Mouse (Mus musculus): ENCODE data around the gene Wdhd1. TPM values are rescaled to one million over a fixed set of nuclear protein-coding genes. Genes with fewer than 3 reads are reported as not detected.

The Wdhd1 gene
- polyA plus RNA-seq, 1 experiment from 2014 or later, result 17.7 TPM

- Histone ChIP-seq H3K4me1 (peaks cover 26% of the 10 kb centered on the region), H3K4me2 (replicated peaks) (peak overlapping the region; percentile 58), H3K4me3 (peak overlapping the region; percentile 99), H3K9ac (replicated peaks) (peak overlapping the region; percentile 99), H3K27me3 (no peaks in the 10 kb centered on the region), H3K27ac (replicated peaks) (peak overlapping the region; percentile 98), H3K9me3 (no peaks in the 10 kb centered on the region), H3K36me3 (no peaks in the 10 kb centered on the region)
- under 1% methylated on average over 33 of the region's 38 CpGs for WGBS
- ATAC-seq (replicated peaks), result peak; percentile 79
Observed at GRCm38 (mm10) chr14:47298408-47298792, 21.7 kb upstream of the Wdhd1 start.

DNA sequence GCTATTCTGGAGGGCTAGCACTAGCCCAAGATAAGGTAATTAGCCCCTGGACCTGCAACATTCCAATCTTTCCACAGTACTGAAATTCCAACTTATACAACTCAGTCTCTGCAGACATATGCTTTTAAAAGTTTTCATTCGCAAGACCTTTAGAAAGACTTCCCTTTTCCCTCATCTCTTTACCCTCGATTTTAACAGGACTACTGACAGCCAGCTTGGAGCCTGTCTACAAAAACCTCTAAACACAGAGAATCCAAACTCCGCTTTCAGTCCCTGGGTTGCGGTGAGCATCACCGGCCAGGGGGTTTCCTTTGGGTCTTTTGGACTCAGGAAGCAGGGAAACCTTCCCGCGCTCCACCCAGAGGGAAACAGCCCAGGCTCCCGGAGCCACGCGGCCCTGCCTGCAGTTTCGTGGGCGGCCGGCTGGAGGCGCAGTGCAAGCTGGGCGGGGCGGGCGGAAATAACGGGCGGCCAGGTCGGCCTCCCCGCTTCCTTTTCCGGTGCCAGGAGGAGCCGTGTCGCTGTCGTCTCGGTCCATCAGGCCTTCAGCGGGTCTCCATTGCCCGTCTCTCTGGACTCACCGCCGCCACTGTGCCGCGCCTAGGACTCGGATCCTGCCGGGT is 21.2 kb upstream of the Wdhd1 start, which contains the start of gene Mapk1ip1l:
Gene Mapk1ip1l (plus strand): TSS at position 482 of the 623 bp plus-strand sequence.
- WGBS, result under 1% methylated on average over 34 of the region's 34 CpGs
- H3K27ac ChIP-seq (replicated peaks), result peak within 1 kb of the TSS; percentile 98
- H3K4me1 ChIP-seq, result peaks cover 26% of the 10 kb centered on the region

DNA sequence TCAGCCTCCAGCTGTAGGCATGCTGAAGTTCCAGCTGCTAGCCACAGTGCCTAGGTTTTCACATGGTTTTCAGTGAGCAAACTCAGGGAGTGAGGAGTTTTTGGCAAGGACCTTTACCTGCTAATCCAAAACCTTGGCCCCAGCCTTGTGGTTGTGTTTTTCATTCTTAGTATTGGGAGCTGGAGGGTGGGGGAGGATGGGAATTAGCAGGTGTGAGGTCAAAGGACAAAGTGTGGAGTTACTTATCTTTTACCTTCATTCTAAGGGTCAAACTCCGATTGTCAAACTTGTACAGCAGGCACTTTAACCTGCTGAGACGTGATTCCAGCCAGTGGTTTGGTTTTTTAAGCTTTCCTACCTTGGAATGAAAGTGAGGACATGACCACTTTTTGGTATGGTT is 19.6 kb upstream of the Wdhd1 start:
- Histone ChIP-seq H3K27ac (replicated peaks) (no peak overlapping the region), H3K36me3 (no peaks in the 10 kb centered on the region), H3K4me2 (replicated peaks) (no peak overlapping the region), H3K4me3 (no peak overlapping the region), H3K4me1 (peaks cover 26% of the 10 kb centered on the region), H3K27me3 (no peaks in the 10 kb centered on the region), H3K9me3 (no peaks in the 10 kb centered on the region), H3K9ac (replicated peaks) (no peak overlapping the region)
- 72% methylated on average over 2 of the region's 2 CpGs for WGBS
- ATAC-seq (replicated peaks), result no peak

More for the DNA sequence above, 21.2 kb upstream of the Wdhd1 start, which contains the start of gene Mapk1ip1l:
- peak; percentile 87 for ATAC-seq (replicated peaks)
- no peaks in the 10 kb centered on the region for H3K9me3 ChIP-seq
- H3K9ac ChIP-seq (replicated peaks), result peak within 1 kb of the TSS; percentile 99
- H3K36me3 ChIP-seq, result no peaks in the 10 kb centered on the region
- H3K4me3 ChIP-seq, result peak within 1 kb of the TSS; percentile 99
- peak within 1 kb of the TSS; percentile 58 for H3K4me2 ChIP-seq (replicated peaks)
- no peaks in the 10 kb centered on the region for H3K27me3 ChIP-seq

DNA sequence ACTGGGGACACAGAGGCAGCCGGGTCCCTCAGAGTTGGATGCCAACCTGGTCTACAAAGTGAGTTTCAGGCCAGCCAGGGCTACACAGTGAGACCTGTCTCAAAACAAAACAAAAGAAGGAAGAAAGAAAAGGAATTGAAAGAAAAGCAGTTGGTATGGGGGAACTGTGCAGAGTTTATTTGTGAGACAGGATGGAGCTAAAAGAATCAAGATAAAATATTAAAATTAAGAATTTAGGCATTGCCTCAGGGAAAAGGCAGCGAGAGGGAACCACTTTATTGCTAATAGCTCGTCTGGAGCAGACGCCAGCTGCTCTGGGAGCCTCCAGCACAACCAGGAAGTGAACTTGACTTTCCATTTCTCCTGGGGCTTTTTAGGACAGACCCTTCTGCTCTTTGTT is 17.5 kb upstream of the Wdhd1 start:
- peaks cover 10% of the 10 kb centered on the region for H3K4me1 ChIP-seq
- no peak for ATAC-seq (replicated peaks)
- no peaks in the 10 kb centered on the region for H3K9me3 ChIP-seq
- no peak overlapping the region for H3K4me2 ChIP-seq (replicated peaks)
- H3K9ac ChIP-seq (replicated peaks), result no peak overlapping the region
- no peaks in the 10 kb centered on the region for H3K27me3 ChIP-seq
- H3K36me3 ChIP-seq, result no peaks in the 10 kb centered on the region; the same call in 1 of the 2 replicates
- H3K4me3 ChIP-seq, result no peak overlapping the region
- WGBS, result 44% methylated on average over 4 of the region's 4 CpGs
- H3K27ac ChIP-seq (replicated peaks), result no peak overlapping the region

- no peak overlapping the region for H3K4me2 ChIP-seq (replicated peaks)
- no peak overlapping the region for H3K4me3 ChIP-seq
- no peak for ATAC-seq (replicated peaks)
- WGBS, result 90% methylated on average over 1 of the region's 1 CpGs
- no peaks in the 10 kb centered on the region for H3K27me3 ChIP-seq
- no peaks in the 10 kb centered on the region; the same call in 1 of the 2 replicates for H3K36me3 ChIP-seq
- H3K4me1 ChIP-seq, result no peaks in the 10 kb centered on the region
- H3K9ac ChIP-seq (replicated peaks), result no peak overlapping the region
- no peak overlapping the region for H3K27ac ChIP-seq (replicated peaks)
- H3K9me3 ChIP-seq, result no peaks in the 10 kb centered on the region
Observed at GRCm38 (mm10) chr14:47291772-47292171, 15.1 kb upstream of the Wdhd1 start.

DNA sequence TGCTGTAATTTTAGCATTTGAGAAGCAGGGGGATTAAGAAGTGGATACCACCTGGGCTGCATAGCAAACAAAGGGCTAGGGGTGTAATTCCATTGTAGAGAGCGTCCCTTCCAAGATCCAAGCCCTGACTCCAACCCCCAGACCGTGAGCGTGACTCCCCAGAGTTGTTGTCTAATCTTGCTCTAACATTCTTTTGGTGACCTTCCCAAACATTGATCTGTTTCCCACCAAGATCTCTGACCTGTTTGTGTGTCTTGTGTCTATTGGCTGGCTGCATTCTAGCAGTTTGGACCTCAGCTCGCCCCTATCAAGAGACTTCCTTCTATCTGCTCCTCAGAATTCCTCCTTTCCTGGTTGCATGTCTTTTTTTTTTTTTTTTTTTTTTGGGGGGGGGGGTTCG is 10.4 kb upstream of the Wdhd1 start:
- Histone ChIP-seq H3K27me3 (no peaks in the 10 kb centered on the region), H3K27ac (replicated peaks) (no peak overlapping the region), H3K4me1 (no peaks in the 10 kb centered on the region), H3K36me3 (no peaks in the 10 kb centered on the region; the same call in 1 of the 2 replicates), H3K9me3 (no peaks in the 10 kb centered on the region), H3K9ac (replicated peaks) (no peak overlapping the region), H3K4me2 (replicated peaks) (no peak overlapping the region), H3K4me3 (no peak overlapping the region)
- WGBS, result 86% methylated on average over 5 of the region's 5 CpGs
- no peak for ATAC-seq (replicated peaks)

GRCm38 (mm10) chr14:47286215-47286614 is 9.6 kb upstream of the Wdhd1 start:
- no peaks in the 10 kb centered on the region; the same call in 1 of the 2 replicates for H3K36me3 ChIP-seq
- no peak overlapping the region for H3K27ac ChIP-seq (replicated peaks)
- H3K9ac ChIP-seq (replicated peaks), result no peak overlapping the region
- 84% methylated on average over 1 of the region's 1 CpGs for WGBS
- H3K4me1 ChIP-seq, result no peaks in the 10 kb centered on the region
- no peaks in the 10 kb centered on the region for H3K9me3 ChIP-seq
- H3K4me3 ChIP-seq, result no peak overlapping the region
- no peaks in the 10 kb centered on the region for H3K27me3 ChIP-seq
- no peak overlapping the region for H3K4me2 ChIP-seq (replicated peaks)
- ATAC-seq (replicated peaks), result no peak

- no peak for ATAC-seq (replicated peaks)
- Histone ChIP-seq H3K9me3 (no peaks in the 10 kb centered on the region), H3K27me3 (no peaks in the 10 kb centered on the region), H3K4me3 (no peak overlapping the region), H3K9ac (replicated peaks) (no peak overlapping the region), H3K27ac (replicated peaks) (no peak overlapping the region), H3K4me1 (no peaks in the 10 kb centered on the region), H3K36me3 (no peaks in the 10 kb centered on the region; the same call in 1 of the 2 replicates), H3K4me2 (replicated peaks) (no peak overlapping the region)
- WGBS, result 93% methylated on average over 2 of the region's 2 CpGs
Observed at GRCm38 (mm10) chr14:47285271-47285670, 8.6 kb upstream of the Wdhd1 start.

GRCm38 (mm10) chr14:47283568-47283967 is 6.9 kb upstream of the Wdhd1 start:
- H3K4me3 ChIP-seq, result no peak overlapping the region
- ATAC-seq (replicated peaks), result no peak
- H3K9me3 ChIP-seq, result no peaks in the 10 kb centered on the region
- H3K36me3 ChIP-seq, result no peaks in the 10 kb centered on the region
- no peak overlapping the region for H3K4me2 ChIP-seq (replicated peaks)
- WGBS, result 91% methylated on average over 7 of the region's 7 CpGs
- H3K9ac ChIP-seq (replicated peaks), result no peak overlapping the region
- H3K27ac ChIP-seq (replicated peaks), result no peak overlapping the region
- H3K27me3 ChIP-seq, result no peaks in the 10 kb centered on the region
- H3K4me1 ChIP-seq, result 0 out of 2 replicates have a peak, but pooled peaks cover under 1% of the 10 kb centered on the region

- Histone ChIP-seq H3K36me3 (no peaks in the 10 kb centered on the region), H3K9me3 (no peaks in the 10 kb centered on the region), H3K27me3 (no peaks in the 10 kb centered on the region), H3K4me3 (no peak overlapping the region), H3K4me2 (replicated peaks) (no peak overlapping the region), H3K4me1 (peaks cover 11% of the 10 kb centered on the region), H3K9ac (replicated peaks) (no peak overlapping the region), H3K27ac (replicated peaks) (no peak overlapping the region)
- ATAC-seq (replicated peaks), result no peak
- 95% methylated on average over 4 of the region's 4 CpGs for WGBS
Observed at GRCm38 (mm10) chr14:47281535-47281934, 4.9 kb upstream of the Wdhd1 start.

GRCm38 (mm10) chr14:47279058-47279457 is 2.4 kb upstream of the Wdhd1 start:
- H3K4me2 ChIP-seq (replicated peaks), result no peak overlapping the region
- H3K4me1 ChIP-seq, result peaks cover 26% of the 10 kb centered on the region
- no peak overlapping the region for H3K9ac ChIP-seq (replicated peaks)
- H3K9me3 ChIP-seq, result no peaks in the 10 kb centered on the region
- H3K36me3 ChIP-seq, result no peaks in the 10 kb centered on the region
- no peaks in the 10 kb centered on the region for H3K27me3 ChIP-seq
- H3K27ac ChIP-seq (replicated peaks), result no peak overlapping the region
- ATAC-seq (replicated peaks), result no peak
- 72% methylated on average over 2 of the region's 2 CpGs for WGBS
- H3K4me3 ChIP-seq, result no peak overlapping the region

DNA sequence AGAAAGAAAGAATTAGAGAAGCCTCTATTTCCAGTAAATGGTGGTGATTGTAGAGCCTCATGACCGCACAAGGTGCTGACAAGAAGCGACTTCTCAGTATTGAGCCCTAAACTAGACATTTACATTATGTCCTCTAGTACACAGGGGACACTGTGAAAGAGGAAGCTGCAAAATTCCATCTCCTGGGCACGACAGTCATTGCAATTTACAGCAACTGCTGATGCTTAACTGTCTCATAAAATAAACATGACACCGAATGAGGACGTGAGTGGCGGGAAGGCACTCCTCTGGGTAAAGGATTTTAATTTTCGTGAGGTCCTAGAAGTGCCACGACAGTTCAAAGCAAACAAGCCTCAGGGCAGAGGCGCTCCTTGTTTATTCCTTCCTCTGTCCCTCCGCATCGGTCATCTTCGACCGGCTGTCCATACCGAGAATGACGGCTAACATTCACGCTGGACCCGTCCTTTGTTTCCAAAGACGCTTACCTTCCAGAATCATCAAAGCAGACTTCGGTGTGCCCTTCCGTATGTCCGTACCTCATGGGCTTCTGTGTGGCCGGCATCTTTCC is 537 bp downstream of the Wdhd1 start:
- H3K9ac ChIP-seq (replicated peaks), result peak overlapping the region; percentile 80
- H3K9me3 ChIP-seq, result no peaks in the 10 kb centered on the region
- peaks cover 6% of the 10 kb centered on the region for H3K36me3 ChIP-seq
- peak overlapping the region; percentile 91 for H3K27ac ChIP-seq (replicated peaks)
- peaks cover 26% of the 10 kb centered on the region for H3K4me1 ChIP-seq
- peak overlapping the region; percentile 79 for H3K4me3 ChIP-seq
- H3K4me2 ChIP-seq (replicated peaks), result peak overlapping the region; percentile 85
- 2% methylated on average over 22 of the region's 22 CpGs for WGBS
- no peaks in the 10 kb centered on the region for H3K27me3 ChIP-seq
- peak; percentile 9 for ATAC-seq (replicated peaks)
